Mouse (Mus musculus): ENCODE data around the gene Atp2c2.

DNA sequence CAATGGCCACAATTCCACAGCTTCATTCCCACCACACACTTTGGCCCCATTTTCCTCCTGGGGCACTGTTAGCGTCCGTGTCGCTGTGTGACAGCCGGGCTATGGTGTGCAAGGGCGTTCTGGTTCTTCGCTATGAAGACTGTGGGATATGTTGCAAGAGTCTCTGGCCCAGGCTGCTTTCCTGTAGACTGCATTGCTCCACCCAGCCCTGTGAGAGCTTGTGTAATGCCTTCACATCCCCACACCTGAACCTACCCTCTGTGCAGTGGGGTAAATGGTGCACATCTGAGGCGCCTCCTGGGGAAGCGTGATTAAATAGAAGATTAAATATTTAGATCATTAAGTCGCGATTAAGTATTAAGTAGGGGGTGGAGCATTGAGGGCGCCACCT is 9.9 kb downstream of the Atp2c2 start:
- TF ChIP-seq CTCF (IDR thresholded peaks at IDR 0.05; ENCODE audit: extremely low read depth, insufficient read depth, low read length) (no peak), POLR2A (IDR thresholded peaks at IDR 0.05; ENCODE audit: extremely low read depth, insufficient read depth, low read length) (no peak)
